In genomic region chrX:152346587-152346986, GRCm38 (mm10) we compare ENCODE assay signal across 25 mouse cellular contexts. TPM values are rescaled to one million over a fixed set of nuclear protein-coding genes. Genes with fewer than 3 reads are reported as not detected.
DNase-seq lines count a peak whose midpoint lies in the region; ATAC-seq lines count a peak whose summit lies in the region.
"Had no signal": no experiment of that assay in that cellular context is flagged by ENCODE, and none has a peak within 500 bp of the region (broad histone marks: within the 10 kb centered on the region; RNA-seq: fewer than 3 reads in every experiment).

No protein-coding gene starts in this region.

- no peaks in the 10 kb centered on the region for H3K36me3 ChIP-seq in hindbrain, embryonic 16.5 days (ENCODE audit: control insufficient read depth, insufficient read depth, low read length)
- peaks cover 11% of the 10 kb centered on the region; the same call in 1 of the 2 replicates for H3K36me3 ChIP-seq in hindbrain, embryonic 12.5 days
- no peaks in the 10 kb centered on the region for H3K36me3 ChIP-seq in heart, embryonic 10.5 days
- H3K36me3 ChIP-seq: embryonic facial prominence, embryonic 12.5 days; liver, embryonic 15.5 days; neural tube, embryonic 15.5 days had no signal

- DNase-seq in ZHBTc4 (ENCODE audit: low read depth, low spot score) = peak; percentile 3
- DNase-seq in cerebellum, adult 8-10 months = peak; percentile 45
- DNase-seq in cerebellum, postnatal 36 days = peak; percentile 50 to 69
- DNase-seq in heart, embryonic 10.5 days (ENCODE audit: low spot score) = no peak
- DNase-seq in kidney, postnatal 4 days = no peak
- DNase-seq: adrenal gland, adult 8-10 months; B cell, adult 2 months; heart, adult 11 months; heart, postnatal 10 days; kidney, adult 2 months; liver had no signal

- no peak overlapping the region for H3K4me2 ChIP-seq in hindbrain, embryonic 16.5 days (ENCODE audit: low read length)
- no peak overlapping the region for H3K4me2 ChIP-seq in hindbrain, embryonic 12.5 days (replicated peaks)
- H3K4me2 ChIP-seq: embryonic facial prominence, embryonic 12.5 days; heart, embryonic 12.5 days; liver, embryonic 15.5 days; neural tube, embryonic 15.5 days had no signal

- no peak overlapping the region for H3K4me3 ChIP-seq in hindbrain, embryonic 16.5 days (ENCODE audit: low read length)
- H3K4me3 ChIP-seq in hindbrain, embryonic 12.5 days = no peak overlapping the region
- no peak overlapping the region for H3K4me3 ChIP-seq in heart, embryonic 10.5 days
- H3K4me3 ChIP-seq: embryonic facial prominence, embryonic 12.5 days; heart, embryonic 12.5 days; hindbrain, embryonic 10.5 days; left cerebral cortex, adult 2 months; limb, embryonic 10.5 days; liver, embryonic 15.5 days; midbrain, embryonic 10.5 days; neural tube, embryonic 15.5 days had no signal

- H3K9me3 ChIP-seq in hindbrain, embryonic 16.5 days (ENCODE audit: control insufficient read depth, low read length) = no peaks in the 10 kb centered on the region
- no peaks in the 10 kb centered on the region for H3K9me3 ChIP-seq in hindbrain, embryonic 12.5 days (replicated peaks)
- no peaks in the 10 kb centered on the region for H3K9me3 ChIP-seq in heart, embryonic 10.5 days
- H3K9me3 ChIP-seq: embryonic facial prominence, embryonic 12.5 days; heart, embryonic 12.5 days; hindbrain, embryonic 10.5 days; limb, embryonic 10.5 days; liver, embryonic 15.5 days; midbrain, embryonic 10.5 days; neural tube, embryonic 15.5 days had no signal

- H3K9ac ChIP-seq in hindbrain, embryonic 16.5 days (ENCODE audit: low read depth, low read length) = no peak overlapping the region
- no peak overlapping the region for H3K9ac ChIP-seq in hindbrain, embryonic 12.5 days
- H3K9ac ChIP-seq: embryonic facial prominence, embryonic 12.5 days; heart, embryonic 12.5 days; liver, embryonic 15.5 days; neural tube, embryonic 15.5 days had no signal

- no peak for ATAC-seq in hindbrain, embryonic 16.5 days
- no peak for ATAC-seq in hindbrain, embryonic 12.5 days (ENCODE audit: low FRiP score)
- ATAC-seq: activated CD4-positive, CD25-positive, alpha-beta regulatory T cell, adult 4 months; inflammation-experienced regulatory T-cells, adult 6 months had no signal

- peak overlapping the region; percentile 17; the same call in 1 of the 2 replicates for H3K27ac ChIP-seq in hindbrain, embryonic 16.5 days (ENCODE audit: low read depth, low read length)
- H3K27ac ChIP-seq in hindbrain, embryonic 12.5 days = no peak overlapping the region
- H3K27ac ChIP-seq in heart, embryonic 10.5 days = no peak overlapping the region
- H3K27ac ChIP-seq: embryonic facial prominence, embryonic 12.5 days; hindbrain, embryonic 10.5 days; kidney, postnatal 0 days; left cerebral cortex, adult 2 months; limb, embryonic 10.5 days; liver, embryonic 15.5 days; midbrain, embryonic 10.5 days; neural tube, embryonic 15.5 days had no signal

- 89% methylated on average over 15 of the region's 15 CpGs for WGBS in hindbrain, embryonic 16.5 days
- 90% methylated on average over 15 of the region's 15 CpGs for WGBS in hindbrain, embryonic 12.5 days
- whole genome bisulfite sequencing in heart, embryonic 10.5 days = 86% methylated on average over 15 of the region's 15 CpGs

- H3K27me3 ChIP-seq in hindbrain, embryonic 16.5 days (replicated peaks; ENCODE audit: control insufficient read depth, insufficient read depth, low read length) = peaks cover 28% of the 10 kb centered on the region
- peaks cover 82% of the 10 kb centered on the region for H3K27me3 ChIP-seq in hindbrain, embryonic 12.5 days
- H3K27me3 ChIP-seq in heart, embryonic 10.5 days (ENCODE audit: insufficient read depth, poor library complexity, severe bottlenecking) = peaks cover 73% of the 10 kb centered on the region
- H3K27me3 ChIP-seq: CH12.LX had no signal

- no peaks in the 10 kb centered on the region for H3K4me1 ChIP-seq in hindbrain, embryonic 16.5 days (ENCODE audit: control insufficient read depth, insufficient read depth, low read depth, low read length)
- H3K4me1 ChIP-seq in hindbrain, embryonic 12.5 days = no peaks in the 10 kb centered on the region
- H3K4me1 ChIP-seq in heart, embryonic 10.5 days = no peaks in the 10 kb centered on the region
- H3K4me1 ChIP-seq: embryonic facial prominence, embryonic 12.5 days; heart, embryonic 12.5 days; limb, embryonic 10.5 days; neural tube, embryonic 15.5 days had no signal

RNA-seq across cellular contexts. Expression of gene Tspyl2, which starts 4.4 kb away (rescaled TPM):
- polyA plus RNA-seq in hindbrain, embryonic 16.5 days (2015; fragmentation: Nextera tagmentation; extraction: Ambion mirVana) = 58.2 and 59.7 TPM in 2 replicates
- 46.4 and 47.5 TPM in 2 replicates for polyA plus RNA-seq in hindbrain, embryonic 12.5 days (2016; fragmentation: Nextera tagmentation; extraction: Ambion mirVana)
- polyA plus RNA-seq in heart, embryonic 10.5 days (2016; fragmentation: Nextera tagmentation; extraction: Ambion mirVana) = 19.4 and 29.2 TPM in 2 replicates

RNA-seq across cellular contexts. Expression of gene Kantr, which starts 19.3 kb away (rescaled TPM):
- 30.1 and 34.5 TPM in 2 replicates for polyA plus RNA-seq in hindbrain, embryonic 16.5 days (2015; fragmentation: Nextera tagmentation; extraction: Ambion mirVana)
- 21.3 and 22.2 TPM in 2 replicates for polyA plus RNA-seq in hindbrain, embryonic 12.5 days (2016; fragmentation: Nextera tagmentation; extraction: Ambion mirVana)
- 9.2 and 15.3 TPM in 2 replicates for polyA plus RNA-seq in heart, embryonic 10.5 days (2016; fragmentation: Nextera tagmentation; extraction: Ambion mirVana)

RNA-seq across cellular contexts. Expression of gene Gpr173, which starts 21.9 kb away (rescaled TPM):
- polyA plus RNA-seq in hindbrain, embryonic 16.5 days (2015; fragmentation: Nextera tagmentation; extraction: Ambion mirVana) = 8.5 and 10.7 TPM in 2 replicates
- 7.7 and 8.2 TPM in 2 replicates for polyA plus RNA-seq in hindbrain, embryonic 12.5 days (2016; fragmentation: Nextera tagmentation; extraction: Ambion mirVana)
- polyA plus RNA-seq in heart, embryonic 10.5 days (2016; fragmentation: Nextera tagmentation; extraction: Ambion mirVana) = 2.2 and 3.0 TPM in 2 replicates
- polyA plus RNA-seq: activated CD4-positive, CD25-positive, alpha-beta regulatory T cell, adult 4 months; inflammation-experienced regulatory T-cells, adult 6 months had no signal

Comparison
In these comparisons a context has a peak if more than half of its experiments do, and no peak if none do; other contexts are left out.
1. DNase-seq: peak in ZHBTc4 (single experiment), cerebellum, adult 8-10 months (single experiment) and cerebellum, postnatal 36 days (2 of 2); none in heart, embryonic 10.5 days (single experiment) and kidney, postnatal 4 days (0 of 2).